Mouse (Mus musculus): Measurements from ENCODE around the gene Naa20.

GRCm38 (mm10) chr2:145884913-145885785 is 16.8 kb upstream of the Naa20 start:
- TF ChIP-seq CTCF (IDR thresholded peaks at IDR 0.05; ENCODE audit: control insufficient read depth, insufficient read depth, insufficient replicate concordance, low read depth, low read length): no peak
- no peak for TF ChIP-seq POLR2A (IDR thresholded peaks at IDR 0.05; ENCODE audit: control insufficient read depth, low read depth, low read length)
